Mouse (Mus musculus) cerebellum, adult 9-11 months (tissue): ENCODE results near the gene Ncbp1.

Experiments
- DNase-seq: peaks from one replicate; pipeline ENCODE4 v3.0.0; 2022

The Ncbp1 gene

DNA sequence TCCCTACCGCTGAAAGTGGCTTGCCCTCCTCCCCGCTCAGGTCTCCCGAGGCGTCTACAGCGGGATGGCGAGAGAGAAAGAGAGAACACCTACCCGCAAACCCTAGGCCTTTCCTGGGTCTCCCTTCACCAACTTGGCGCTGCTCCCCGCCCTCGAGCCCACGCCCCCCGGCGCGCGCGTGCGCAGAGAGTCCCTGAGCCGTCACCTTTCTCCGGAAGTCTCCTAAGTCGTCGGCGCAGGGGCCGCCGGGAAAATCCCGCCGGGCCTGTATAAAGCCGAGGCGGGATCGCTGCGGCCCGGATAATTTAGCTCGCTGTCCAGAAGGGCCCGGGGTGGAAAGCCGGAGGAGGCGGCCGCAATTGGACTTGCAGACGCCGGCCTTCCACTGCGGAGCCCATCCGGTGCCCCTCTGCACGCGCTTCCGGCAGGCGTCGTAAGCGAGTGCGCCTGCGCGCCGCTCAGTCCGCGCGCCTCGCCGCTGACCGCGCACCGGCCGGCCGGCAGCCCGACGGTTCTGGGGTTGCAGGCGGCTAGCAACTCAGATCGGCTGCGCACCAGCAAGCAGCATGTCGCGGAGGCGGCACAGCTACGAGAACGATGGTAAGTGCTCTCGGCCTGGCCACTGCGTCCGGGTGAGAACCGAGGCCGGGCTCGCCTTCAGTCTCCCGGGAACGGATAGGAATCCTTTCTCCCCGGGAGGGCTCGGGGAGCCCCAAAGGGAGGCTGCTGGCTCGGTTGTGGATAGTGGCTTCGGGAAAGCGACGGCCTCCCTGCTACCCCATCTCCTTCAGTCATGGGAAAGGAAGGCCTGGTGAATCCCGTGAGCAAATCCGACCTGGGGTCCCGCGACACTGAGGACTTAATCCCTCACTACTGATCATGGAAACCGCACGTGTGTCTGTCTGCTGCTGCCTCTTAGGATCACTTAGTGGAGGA lies at the start of gene Ncbp1, which contains the start of gene Tstd2:
TSS of gene Ncbp1 (plus strand) at position 327 of the 936 bp plus-strand sequence.
TSS of gene Tstd2 (minus strand) at position 408 of the 936 bp plus-strand sequence.
- peak; percentile 90 for DNase-seq

DNA sequence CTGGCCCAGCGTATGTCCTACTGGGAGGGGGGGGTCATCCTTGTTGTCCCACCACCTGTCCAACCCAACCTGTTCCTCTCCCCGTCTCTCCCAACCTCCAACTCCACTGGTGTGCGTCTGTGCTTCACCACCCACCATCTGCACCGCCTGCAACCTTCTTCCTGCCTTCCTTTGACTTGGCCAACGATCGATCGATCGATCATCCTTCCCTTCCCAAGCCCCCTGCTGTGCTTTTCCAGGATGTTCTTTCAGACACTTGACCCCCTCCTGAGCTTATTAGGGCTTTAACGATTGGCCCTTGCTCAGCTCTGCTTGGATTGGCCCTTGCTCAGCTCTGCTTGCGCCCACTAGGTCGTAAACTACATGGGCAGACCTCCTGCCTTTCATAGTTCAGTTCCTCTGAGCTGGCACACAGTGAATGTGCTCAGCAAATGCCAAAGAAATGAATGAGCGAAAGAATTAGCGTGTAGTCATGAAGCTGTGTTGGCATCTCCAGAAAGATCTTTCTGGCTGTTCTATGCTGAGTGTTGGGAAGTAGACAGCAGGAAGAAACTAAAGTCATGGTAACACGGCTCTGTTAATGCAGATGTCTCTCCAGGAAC lies 48.8 kb upstream of the Ncbp1 start:
- peak; percentile 62 for DNase-seq

DNA sequence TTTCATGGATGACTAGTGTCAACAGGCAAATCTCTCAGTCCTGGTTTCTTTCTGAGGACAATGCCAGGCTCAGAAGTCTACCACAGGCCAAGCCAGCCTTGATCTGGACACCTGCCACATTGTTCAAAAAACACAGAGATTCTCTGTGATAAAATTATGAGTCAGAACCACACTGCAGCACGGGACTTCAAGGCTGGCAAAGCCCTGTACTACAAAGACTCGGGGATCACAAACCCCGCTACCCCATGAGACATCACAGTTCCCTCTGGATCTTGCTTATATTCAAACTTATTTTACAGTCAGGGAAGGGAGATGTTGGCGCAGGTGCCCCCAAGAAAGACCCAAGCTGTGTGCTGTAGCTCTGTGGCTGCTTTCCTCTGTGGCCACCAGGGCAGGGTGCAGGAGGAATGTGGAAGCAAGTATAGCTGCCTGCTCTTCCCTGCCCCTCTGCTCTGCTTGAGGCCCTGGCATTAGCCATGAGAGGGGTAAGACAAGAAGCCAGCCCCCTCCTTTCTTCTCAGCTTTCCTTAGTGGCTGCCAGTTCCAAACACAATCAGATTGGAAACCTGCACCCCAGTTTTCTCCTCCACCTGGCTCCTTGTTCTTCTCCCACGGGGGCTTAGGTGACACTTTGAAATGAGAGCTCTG lies 45.9 kb upstream of the Ncbp1 start:
- peak; percentile 83 for DNase-seq

DNA sequence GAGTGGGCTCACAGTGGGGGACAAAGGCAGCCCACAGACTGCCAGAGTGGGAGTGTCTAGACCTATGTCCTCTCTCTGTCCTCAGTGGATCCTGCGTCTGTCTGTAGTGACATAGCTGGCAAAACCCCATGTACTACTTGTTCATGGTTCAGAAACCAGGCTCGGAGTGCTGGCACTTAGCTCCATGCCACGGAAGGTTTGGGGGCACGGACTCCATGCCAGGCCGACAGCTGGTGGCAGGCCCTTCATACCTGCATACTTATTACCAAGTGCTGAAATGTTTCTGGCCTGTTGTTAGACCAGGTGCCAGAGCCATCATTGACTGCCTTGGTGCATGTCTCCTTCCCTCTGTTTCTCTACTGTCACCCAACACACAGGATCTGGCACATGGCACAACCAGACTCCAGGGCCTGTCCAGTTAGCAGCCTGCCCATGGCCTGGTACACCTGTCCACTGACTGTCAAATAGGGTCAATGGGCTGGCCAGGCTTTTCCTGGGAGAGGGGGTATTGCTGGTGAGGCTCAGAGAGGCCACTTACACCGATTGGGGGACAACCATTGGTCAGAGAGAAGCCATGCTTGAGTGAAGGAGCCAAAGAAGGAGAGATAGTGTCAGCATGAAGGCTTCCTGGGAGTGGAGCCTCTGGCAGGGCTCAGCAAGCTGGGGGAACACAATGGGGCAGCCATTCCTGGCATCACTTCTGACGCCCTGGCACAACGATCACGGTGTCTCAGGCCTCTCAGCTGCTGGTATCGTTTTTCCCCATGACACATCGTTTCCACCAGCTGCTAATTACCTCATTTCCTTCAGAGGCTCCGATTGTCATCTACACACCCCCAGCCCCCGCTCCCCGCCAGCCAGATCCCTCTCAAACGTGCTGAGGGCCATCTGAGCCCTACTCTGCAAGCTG lies 43.2 kb upstream of the Ncbp1 start:
- DNase-seq = peak; percentile 81

DNA sequence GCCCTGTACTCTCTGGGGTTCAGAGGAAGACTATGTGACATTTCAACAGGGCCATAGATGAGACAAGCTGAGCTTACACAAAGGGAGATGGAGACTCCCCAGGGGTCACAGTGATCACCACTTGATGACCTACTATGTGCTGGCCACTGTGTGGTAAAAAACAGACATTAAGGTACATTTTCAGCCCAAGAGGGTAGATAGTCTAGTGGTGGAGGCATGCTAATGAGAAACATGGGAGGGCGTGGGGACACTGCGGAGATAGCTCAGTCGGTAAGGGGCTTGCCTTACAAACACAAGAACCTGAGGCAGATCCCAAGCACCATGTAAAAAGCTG lies 42.6 kb upstream of the Ncbp1 start:
- no peak for DNase-seq

DNA sequence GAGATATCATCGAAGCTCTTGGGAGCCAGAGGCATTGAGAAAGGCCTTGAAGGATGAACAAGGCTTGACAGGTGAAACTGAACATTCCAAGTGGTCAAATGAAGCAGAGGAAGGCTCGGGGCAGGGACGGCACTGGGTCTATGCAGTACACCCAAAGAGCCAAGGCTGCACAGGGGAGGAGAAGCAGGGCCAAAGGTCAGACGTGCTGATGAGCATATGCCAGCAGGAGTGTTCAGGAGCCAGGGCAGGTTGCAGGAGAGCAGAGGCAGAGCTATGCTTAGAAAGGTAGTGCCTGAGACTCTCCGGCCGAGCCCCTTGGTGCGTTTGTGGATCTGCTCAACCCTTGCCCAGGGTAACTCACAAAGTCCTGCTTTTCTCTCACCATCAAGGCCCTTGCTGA lies 41.9 kb upstream of the Ncbp1 start:
- DNase-seq = no peak

DNA sequence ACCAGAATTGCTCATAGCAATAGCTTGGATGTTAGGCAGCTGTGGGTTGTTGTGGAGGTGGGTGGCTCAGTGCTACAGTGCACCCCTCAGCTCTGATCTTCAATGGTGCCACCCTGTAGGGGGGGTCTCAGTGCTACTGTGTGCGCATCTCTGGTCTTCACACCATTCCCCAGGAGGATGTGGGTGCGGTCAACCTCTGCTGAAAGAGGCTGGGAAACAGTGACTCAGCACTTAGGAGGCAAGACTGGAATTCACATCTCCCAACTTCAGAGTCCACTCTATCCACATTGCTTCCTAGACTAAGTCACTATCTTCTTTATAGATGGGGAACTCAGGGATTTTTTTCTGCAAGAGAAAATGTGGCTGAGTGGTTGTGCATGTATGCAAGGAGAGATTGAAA lies 40.8 kb upstream of the Ncbp1 start:
- DNase-seq = no peak

DNA sequence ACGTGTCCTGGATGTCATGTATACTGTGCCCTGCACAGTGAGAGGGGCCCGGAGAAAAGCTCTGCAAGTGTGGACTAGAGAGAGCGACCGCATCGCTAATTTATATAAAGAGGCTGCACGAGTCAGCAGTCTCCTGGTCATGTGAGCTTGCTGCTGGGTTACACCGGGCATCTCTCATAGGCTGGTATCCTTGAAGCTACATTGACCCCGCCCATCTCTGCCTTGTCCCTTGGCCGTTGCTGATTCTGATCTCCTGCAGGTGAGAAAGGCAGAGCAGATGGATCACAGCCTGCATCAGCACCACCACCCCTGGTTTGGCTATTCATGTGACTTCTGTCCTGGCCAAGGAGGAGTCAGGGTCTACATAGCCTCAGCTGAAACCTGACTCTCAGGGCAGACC lies 39.3 kb upstream of the Ncbp1 start:
- peak; percentile 71 for DNase-seq

DNA sequence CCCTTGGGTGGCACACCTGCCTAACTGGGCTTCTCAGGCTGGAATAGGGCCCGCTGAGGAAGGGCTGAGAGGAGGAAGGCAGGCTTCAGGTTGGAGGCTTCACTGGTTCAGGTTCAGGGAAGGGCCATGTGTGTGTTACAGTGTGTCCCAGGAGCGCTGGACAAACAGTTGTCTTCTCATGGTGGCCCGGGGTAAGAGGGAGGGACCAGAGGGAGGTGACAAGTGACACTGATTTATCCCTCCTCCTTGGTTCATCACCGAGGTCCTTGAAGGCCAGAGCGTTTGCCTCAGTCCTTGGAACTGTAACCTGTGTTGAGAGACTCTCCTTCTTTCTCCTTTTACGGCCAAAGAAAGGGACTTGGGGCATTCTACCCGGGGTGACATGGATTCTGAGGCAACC lies 37.9 kb upstream of the Ncbp1 start:
- no peak for DNase-seq

DNA sequence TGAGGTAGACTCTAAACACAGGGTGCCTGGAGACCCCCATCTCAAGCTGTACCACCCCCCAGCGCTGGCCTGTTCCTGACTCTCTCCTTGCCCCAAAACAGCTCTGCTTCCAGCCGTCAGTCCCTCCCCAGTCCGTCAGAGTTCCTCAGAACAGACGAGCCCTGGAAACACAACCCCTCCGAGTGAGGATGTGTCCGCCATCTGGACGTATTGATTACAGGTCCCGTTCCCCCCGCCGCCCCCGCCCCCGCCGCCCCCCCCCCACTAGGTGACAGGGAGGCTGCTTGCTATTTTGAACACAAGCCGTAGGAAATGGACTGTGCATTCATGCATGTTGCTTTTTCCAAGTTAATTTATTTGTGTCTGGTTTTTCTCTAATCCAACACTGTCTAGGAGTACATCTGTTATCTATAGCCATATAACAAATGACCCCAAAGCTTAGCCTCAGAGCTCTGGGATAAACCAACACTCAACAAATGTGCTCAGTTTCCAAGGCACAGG lies 37.2 kb upstream of the Ncbp1 start:
- DNase-seq = no peak

DNA sequence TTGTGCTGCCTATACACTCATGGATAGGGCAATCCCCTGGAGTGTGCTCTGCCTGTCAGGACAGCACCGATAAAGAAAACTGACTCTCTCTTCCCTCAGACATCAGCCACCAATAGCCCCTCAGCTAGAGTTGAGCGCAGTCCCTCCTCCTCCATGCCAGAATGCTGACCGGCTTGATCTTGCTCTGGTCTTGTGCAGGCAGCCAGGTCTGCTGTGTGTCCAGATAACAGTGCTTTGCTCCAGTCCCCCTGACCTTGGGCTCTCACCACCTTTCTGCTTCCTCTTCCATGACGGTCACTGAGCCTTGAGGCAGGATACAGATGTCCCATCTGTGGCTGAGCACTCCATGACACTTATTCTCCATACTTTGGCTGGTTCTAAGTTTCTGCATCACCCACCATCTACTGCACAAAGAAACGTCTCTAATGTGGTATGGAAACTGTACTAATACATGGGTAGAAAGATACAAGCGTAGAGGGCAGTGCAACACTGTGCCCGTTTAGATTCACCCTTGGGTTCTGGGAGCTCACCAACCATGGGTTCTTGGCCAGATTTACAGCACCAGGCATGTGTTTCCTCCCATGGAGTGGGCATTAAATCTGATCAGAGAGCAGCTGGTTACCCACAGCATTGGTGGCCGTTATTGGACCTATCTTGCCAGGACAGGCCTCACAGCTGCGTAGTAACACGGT lies 36.2 kb upstream of the Ncbp1 start:
- DNase-seq = no peak

DNA sequence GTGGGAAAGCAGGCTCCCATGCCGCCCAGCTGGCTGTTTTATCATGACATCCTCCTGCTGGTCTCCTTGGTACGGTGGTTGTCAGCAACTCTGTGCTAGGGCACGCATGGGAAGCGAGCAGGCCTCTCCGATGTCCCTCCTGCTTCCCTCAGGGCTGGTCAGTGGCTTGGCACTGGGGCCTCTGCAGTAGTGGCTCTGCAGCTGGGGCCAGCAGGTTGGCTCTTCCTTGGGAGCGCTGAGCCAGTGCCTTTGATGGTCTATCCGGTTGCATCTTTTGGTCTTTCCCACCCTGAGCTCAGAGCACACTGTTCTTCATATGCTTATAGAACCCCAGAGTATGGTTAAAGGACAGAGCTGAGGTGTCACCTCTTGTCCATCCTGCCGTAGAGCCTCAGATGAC lies 28.3 kb upstream of the Ncbp1 start:
- no peak for DNase-seq

DNA sequence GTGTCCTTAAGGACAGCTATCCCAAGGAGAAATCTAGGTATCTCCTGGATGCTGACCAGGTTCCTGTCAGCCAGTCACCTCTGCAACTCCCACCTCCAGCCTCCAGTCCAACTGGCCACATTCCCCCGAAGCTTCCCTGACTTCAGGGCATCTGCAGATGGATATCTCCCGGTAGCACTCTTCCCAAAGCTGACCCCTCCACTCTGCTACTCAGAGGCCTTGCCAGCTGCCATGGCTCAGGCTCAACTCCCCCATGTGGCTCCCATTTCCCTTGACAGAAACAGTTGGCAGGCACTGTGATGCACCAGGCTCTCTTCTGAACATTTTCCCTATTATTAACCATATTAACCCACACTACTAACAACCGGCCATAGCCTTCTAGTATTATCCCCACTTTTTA lies 27.1 kb upstream of the Ncbp1 start:
- peak; percentile 79 for DNase-seq

DNA sequence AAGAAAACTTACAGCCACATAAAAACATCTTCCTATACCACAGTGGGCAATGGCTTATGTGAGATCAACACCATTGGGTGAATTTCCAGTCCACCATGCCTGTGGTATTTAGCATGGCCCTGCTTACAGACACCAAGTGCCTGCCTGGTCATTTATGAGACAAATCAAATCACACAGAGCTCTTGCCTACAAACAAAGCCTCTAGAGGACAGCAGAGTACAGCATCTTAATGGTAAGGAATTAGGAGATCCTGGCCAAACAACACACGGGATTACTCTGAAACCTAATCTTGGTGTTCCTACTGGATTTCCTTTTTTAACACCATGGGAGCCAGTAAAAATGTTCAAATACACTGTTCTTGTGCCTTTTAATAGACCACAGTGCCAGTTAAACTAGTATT lies 23.1 kb upstream of the Ncbp1 start:
- DNase-seq = no peak

DNA sequence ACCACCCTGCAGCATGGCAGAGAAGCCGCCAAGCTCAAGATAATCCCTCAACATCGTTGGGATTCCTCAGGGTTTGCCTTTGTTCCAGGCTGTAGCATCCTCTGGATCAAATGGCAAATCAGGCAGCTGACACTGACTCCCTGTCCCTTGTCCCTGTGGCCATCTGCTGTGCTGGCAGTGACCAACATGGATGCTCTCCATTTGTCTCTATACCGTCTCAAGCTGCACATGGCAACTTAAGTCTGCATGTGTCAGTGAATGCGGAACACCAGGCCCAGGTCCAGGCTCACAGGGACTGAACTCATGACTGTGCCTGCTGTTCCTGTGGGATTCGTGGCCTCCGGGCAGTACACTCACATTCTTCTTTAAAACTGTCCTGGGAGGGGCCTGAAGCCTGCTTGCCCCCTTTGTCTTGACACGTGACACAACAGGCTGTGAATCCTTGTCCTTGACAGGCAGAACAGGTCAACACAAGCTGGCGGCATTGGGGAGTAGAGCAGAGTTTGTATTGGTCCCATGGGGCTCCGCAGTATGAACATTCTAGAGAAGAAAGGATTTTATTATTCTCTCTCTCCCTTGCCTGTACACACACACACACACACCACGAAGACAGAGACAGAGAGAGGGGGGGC lies 21.8 kb upstream of the Ncbp1 start:
- DNase-seq = peak; percentile 91

DNA sequence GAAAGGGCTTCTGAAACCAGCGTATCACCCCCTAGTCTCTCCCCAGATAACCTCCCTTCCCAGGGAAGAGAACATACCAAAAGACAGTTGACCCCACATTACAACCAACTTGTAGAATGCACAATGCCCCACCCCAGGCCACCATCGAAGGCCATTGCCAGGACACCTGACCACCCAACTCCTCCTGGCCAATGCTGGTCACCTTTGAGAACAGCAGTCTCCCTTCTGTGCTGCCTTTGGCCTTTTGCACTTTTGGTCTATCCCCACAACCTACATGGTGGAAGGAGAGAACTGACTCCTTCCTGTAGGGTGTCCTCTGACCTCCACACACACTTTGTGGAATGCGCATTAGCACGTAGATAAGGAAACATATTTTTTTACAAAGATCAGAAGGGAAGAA lies 20.9 kb upstream of the Ncbp1 start:
- DNase-seq = no peak

DNA sequence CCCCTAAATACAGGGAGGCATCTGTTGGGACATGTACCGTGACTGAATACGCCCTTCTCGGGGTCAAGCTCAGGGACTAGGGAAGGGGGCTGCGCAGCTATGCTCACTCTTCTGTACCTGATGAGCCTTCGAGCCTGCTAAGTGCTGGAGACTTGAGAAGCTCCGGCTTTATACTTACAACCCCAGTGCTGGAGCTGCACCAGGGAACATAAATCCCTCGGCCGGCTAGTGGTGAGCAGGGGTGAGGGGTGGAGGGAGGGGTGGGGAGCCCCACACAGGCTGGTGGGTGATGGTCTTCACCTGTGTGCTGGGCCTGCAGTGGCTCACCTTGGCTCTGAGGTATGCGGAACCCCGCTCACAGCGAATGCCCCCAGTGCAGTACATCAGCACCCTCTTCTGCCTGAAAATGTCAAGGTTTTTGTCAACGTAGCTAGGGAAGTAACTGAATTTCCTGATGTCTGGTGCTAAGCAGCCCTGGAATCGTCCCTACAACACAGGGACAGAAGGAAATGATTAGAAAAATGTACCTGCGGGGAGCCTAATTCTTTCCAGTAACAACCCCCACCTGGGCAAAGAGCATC lies 18.8 kb upstream of the Ncbp1 start:
- no peak for DNase-seq

DNA sequence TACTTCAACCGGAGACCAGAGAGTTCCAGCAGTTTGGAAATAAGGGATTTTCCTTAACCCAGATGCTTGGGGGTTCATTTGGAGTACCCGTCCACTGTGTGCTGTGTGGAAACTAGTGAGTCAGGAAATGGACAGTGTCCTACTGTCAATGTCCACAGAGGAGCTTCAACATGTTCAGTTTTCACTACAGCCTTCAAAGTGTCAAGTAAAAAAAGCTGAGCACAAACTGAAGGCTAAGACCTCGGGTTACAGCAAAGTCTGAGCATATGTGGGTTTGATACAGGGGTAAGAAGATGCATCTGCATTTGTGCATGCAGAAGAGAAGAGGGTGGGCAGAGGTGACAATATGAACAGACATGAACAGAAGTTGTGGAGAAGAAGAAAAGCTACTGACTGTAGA lies 17.6 kb upstream of the Ncbp1 start:
- no peak for DNase-seq

DNA sequence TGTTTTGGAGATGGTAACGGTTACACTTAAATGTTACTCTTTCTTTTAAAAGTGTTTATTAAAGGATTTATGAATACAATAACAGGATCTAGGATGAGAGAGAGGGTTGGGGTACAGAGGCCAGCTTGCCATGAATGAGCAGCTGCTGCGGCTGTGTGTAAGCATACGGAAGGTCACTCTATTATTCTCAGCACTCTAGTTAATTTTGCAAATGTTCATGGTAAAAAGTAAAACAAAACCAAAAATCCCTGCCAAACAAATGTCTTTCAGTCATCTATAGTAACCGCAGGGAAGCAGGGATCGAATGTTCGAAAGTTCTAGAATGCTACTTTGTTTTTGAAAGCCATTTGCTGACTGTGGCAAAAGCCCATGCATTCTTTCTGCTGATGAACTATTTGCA lies 15.1 kb upstream of the Ncbp1 start:
- DNase-seq = no peak

DNA sequence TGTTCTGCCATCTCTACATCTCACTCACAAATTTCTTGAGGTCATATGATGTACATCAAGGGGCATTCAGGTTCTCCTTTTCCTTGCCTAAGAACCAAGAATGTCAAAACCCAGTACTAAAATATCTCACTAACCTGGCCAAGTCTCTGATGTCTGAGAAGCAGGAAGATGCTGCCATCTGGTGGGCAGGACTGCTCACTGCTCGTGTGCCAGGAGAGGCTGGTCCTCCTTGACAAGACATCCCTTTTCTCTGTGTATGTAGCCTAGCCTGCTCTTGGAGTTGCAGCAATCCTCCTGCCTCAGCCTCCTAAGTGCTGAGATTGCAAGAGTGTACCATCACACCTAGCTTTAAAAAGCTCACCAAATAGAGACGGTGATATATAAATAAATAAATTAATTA lies 11.9 kb upstream of the Ncbp1 start:
- peak; percentile 82 for DNase-seq

DNA sequence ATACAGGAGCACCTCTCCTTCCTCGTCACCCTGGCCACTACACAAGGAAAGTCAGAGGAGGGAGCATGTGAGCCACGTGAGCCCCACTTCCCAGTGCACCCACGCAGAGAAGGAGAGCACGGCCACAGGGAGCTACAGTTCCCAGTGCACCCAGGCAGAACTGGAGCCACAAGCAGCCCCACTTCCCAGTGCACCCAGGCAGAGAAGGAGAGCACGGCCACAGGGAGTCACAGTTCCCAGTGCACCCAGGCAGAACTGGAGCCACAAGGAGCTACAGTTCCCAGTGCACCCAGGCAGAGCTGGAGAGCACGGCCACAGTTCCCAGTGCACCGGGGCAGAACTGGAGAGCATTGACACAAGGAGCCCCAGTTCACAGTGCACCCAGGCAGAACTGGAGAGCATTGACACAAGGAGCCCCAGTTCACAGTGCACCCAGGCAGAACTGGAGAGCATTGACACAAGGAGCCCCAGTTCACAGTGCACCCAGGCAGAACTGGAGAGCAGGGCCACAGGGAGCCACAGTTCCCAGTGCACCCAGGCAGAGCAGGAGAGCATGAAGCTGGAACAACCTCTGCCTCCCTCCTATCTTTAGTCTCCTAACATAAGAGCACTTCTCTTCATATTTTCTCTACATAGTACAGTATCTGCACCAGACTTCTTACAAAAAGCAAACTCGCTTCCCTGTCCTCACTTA lies 9.0 kb upstream of the Ncbp1 start:
- DNase-seq = no peak
